Mouse (Mus musculus): Measurements from ENCODE around the gene Hinfp. TPM values are rescaled to one million over a fixed set of nuclear protein-coding genes. Genes with fewer than 3 reads are reported as not detected.
A peak's percentile ranks its signal among the peaks of the same experiment; 100 is the strongest.

The Hinfp gene
- total and polyA plus RNA-seq, 3 experiments, result 8.4 to 46.1 (median 22.0) TPM

- DNase-seq (ENCODE audit: low spot score) (peak; percentile 69), ATAC-seq (ENCODE audit: extremely low read depth, insufficient number of reproducible peaks, low FRiP score, poor library complexity, severe bottlenecking) (no peak)
- TF ChIP-seq GATA1 (IDR thresholded peaks at IDR 0.05; ENCODE audit: borderline replicate concordance, low read length) (no peak), POLR2AphosphoS5 (IDR thresholded peaks at IDR 0.05; ENCODE audit: insufficient replicate concordance, low read depth, low read length) (no peak), GATA2 (IDR thresholded peaks at IDR 0.05; ENCODE audit: borderline replicate concordance, low read depth, low read length) (no peak), CTCF (IDR thresholded peaks at IDR 0.05; ENCODE audit: low read depth, low read length) (no peak), TAL1 (conservative IDR thresholded peaks at IDR 0.05; ENCODE audit: low read depth, low read length) (no peak)
- peaks cover 7% of the 10 kb centered on the region for H3K9me3 ChIP-seq (replicated peaks)
- peak overlapping the region; percentile 98 for H3K4me3 ChIP-seq (ENCODE audit: low read depth, low read length)
- no peaks in the 10 kb centered on the region for H3K27me3 ChIP-seq (ENCODE audit: insufficient read depth, low read length)
- peaks cover 53% of the 10 kb centered on the region for H3K36me3 ChIP-seq (replicated peaks)
- peaks cover 71% of the 10 kb centered on the region for H3K4me1 ChIP-seq (ENCODE audit: insufficient read depth, low read depth, low read length)
These were observed 17.9 kb downstream of the Hinfp start for GRCm38 (mm10) chr9:44287401-44288075.

- Histone ChIP-seq H3K4me3 (ENCODE audit: low read depth, low read length) (peak overlapping the region; percentile 98), H3K36me3 (replicated peaks) (peaks cover 54% of the 10 kb centered on the region), H3K27me3 (ENCODE audit: insufficient read depth, low read length) (no peaks in the 10 kb centered on the region), H3K9me3 (replicated peaks) (peaks cover 7% of the 10 kb centered on the region), H3K4me1 (ENCODE audit: insufficient read depth, low read depth, low read length) (peaks cover 74% of the 10 kb centered on the region)
- ATAC-seq (ENCODE audit: extremely low read depth, insufficient number of reproducible peaks, low FRiP score, poor library complexity, severe bottlenecking) (no peak), DNase-seq (ENCODE audit: low spot score) (peak; percentile 33)
- TF ChIP-seq POLR2AphosphoS5 (IDR thresholded peaks at IDR 0.05; ENCODE audit: insufficient replicate concordance, low read depth, low read length), result no peak
- TF ChIP-seq CTCF (IDR thresholded peaks at IDR 0.05; ENCODE audit: low read depth, low read length), result no peak
- TF ChIP-seq GATA2 (IDR thresholded peaks at IDR 0.05; ENCODE audit: borderline replicate concordance, low read depth, low read length), result no peak
- no peak for TF ChIP-seq GATA1 (IDR thresholded peaks at IDR 0.05; ENCODE audit: borderline replicate concordance, low read length)
- TF ChIP-seq TAL1 (conservative IDR thresholded peaks at IDR 0.05; ENCODE audit: low read depth, low read length), result no peak
These were observed 18.5 kb downstream of the Hinfp start for GRCm38 (mm10) chr9:44287003-44287400.

GRCm38 (mm10) chr9:44286256-44286850 lies 19.1 kb downstream of the Hinfp start:
- Histone ChIP-seq H3K27me3 (ENCODE audit: insufficient read depth, low read length) (no peaks in the 10 kb centered on the region), H3K4me1 (ENCODE audit: insufficient read depth, low read depth, low read length) (peaks cover 78% of the 10 kb centered on the region), H3K36me3 (replicated peaks) (peaks cover 54% of the 10 kb centered on the region), H3K9me3 (replicated peaks) (peaks cover 7% of the 10 kb centered on the region), H3K4me3 (ENCODE audit: low read depth, low read length) (peak overlapping the region; percentile 98; the same call in 1 of the 2 replicates)
- no peak for ATAC-seq (ENCODE audit: extremely low read depth, insufficient number of reproducible peaks, low FRiP score, poor library complexity, severe bottlenecking)
- no peak for DNase-seq (ENCODE audit: low spot score)
- TF ChIP-seq GATA1 (IDR thresholded peaks at IDR 0.05; ENCODE audit: borderline replicate concordance, low read length) (no peak), GATA2 (IDR thresholded peaks at IDR 0.05; ENCODE audit: borderline replicate concordance, low read depth, low read length) (no peak), TAL1 (conservative IDR thresholded peaks at IDR 0.05; ENCODE audit: low read depth, low read length) (no peak), CTCF (IDR thresholded peaks at IDR 0.05; ENCODE audit: low read depth, low read length) (no peak), POLR2AphosphoS5 (IDR thresholded peaks at IDR 0.05; ENCODE audit: insufficient replicate concordance, low read depth, low read length) (no peak)

- Histone ChIP-seq H3K27me3 (ENCODE audit: insufficient read depth, low read length) (no peaks in the 10 kb centered on the region), H3K36me3 (replicated peaks) (peaks cover 72% of the 10 kb centered on the region), H3K9me3 (replicated peaks) (no peaks in the 10 kb centered on the region), H3K4me3 (ENCODE audit: low read depth, low read length) (no peak overlapping the region), H3K4me1 (ENCODE audit: insufficient read depth, low read depth, low read length) (peaks cover 62% of the 10 kb centered on the region)
- no peak for TF ChIP-seq GATA2 (IDR thresholded peaks at IDR 0.05; ENCODE audit: borderline replicate concordance, low read depth, low read length)
- TF ChIP-seq TAL1 (conservative IDR thresholded peaks at IDR 0.05; ENCODE audit: low read depth, low read length), result no peak
- TF ChIP-seq POLR2AphosphoS5 (IDR thresholded peaks at IDR 0.05; ENCODE audit: insufficient replicate concordance, low read depth, low read length), result no peak
- TF ChIP-seq CTCF (IDR thresholded peaks at IDR 0.05; ENCODE audit: low read depth, low read length), result no peak
- TF ChIP-seq GATA1 (IDR thresholded peaks at IDR 0.05; ENCODE audit: borderline replicate concordance, low read length), result no peak
- DNase-seq (ENCODE audit: low spot score) (no peak), ATAC-seq (ENCODE audit: extremely low read depth, insufficient number of reproducible peaks, low FRiP score, poor library complexity, severe bottlenecking) (no peak)
These were observed 22.3 kb downstream of the Hinfp start for GRCm38 (mm10) chr9:44283183-44283582.

- Histone ChIP-seq H3K9me3 (replicated peaks) (peaks cover 2% of the 10 kb centered on the region; the same call in 1 of the 2 replicates), H3K4me1 (ENCODE audit: insufficient read depth, low read depth, low read length) (peaks cover 12% of the 10 kb centered on the region; the same call in 1 of the 2 replicates), H3K4me3 (ENCODE audit: low read depth, low read length) (no peak overlapping the region), H3K36me3 (replicated peaks) (peaks cover 27% of the 10 kb centered on the region), H3K27me3 (ENCODE audit: insufficient read depth, low read length) (peaks cover 3% of the 10 kb centered on the region)
- TF ChIP-seq GATA2 (IDR thresholded peaks at IDR 0.05; ENCODE audit: borderline replicate concordance, low read depth, low read length) (no peak), POLR2AphosphoS5 (IDR thresholded peaks at IDR 0.05; ENCODE audit: insufficient replicate concordance, low read depth, low read length) (no peak), TAL1 (conservative IDR thresholded peaks at IDR 0.05; ENCODE audit: low read depth, low read length) (no peak)
- no peak for ATAC-seq (ENCODE audit: extremely low read depth, insufficient number of reproducible peaks, low FRiP score, poor library complexity, severe bottlenecking)
- DNase-seq (ENCODE audit: low spot score), result no peak
These were observed 35.5 kb downstream of the Hinfp start for GRCm38 (mm10) chr9:44269973-44270372.

- TF ChIP-seq POLR2AphosphoS5 (IDR thresholded peaks at IDR 0.05; ENCODE audit: insufficient replicate concordance, low read depth, low read length) (no peak), TAL1 (conservative IDR thresholded peaks at IDR 0.05; ENCODE audit: low read depth, low read length) (no peak), CTCF (IDR thresholded peaks at IDR 0.05; ENCODE audit: low read depth, low read length) (peak; percentile 42; the same call in 1 of the 2 replicates), GATA2 (IDR thresholded peaks at IDR 0.05; ENCODE audit: borderline replicate concordance, low read depth, low read length) (no peak), GATA1 (IDR thresholded peaks at IDR 0.05; ENCODE audit: borderline replicate concordance, low read length) (no peak)
- Histone ChIP-seq H3K36me3 (replicated peaks) (peaks cover 18% of the 10 kb centered on the region), H3K27me3 (ENCODE audit: insufficient read depth, low read length) (peaks cover 11% of the 10 kb centered on the region), H3K9me3 (replicated peaks) (peaks cover 2% of the 10 kb centered on the region; the same call in 1 of the 2 replicates), H3K4me1 (ENCODE audit: insufficient read depth, low read depth, low read length) (peaks cover 11% of the 10 kb centered on the region; the same call in 1 of the 2 replicates), H3K4me3 (ENCODE audit: low read depth, low read length) (no peak overlapping the region)
- no peak for ATAC-seq (ENCODE audit: extremely low read depth, insufficient number of reproducible peaks, low FRiP score, poor library complexity, severe bottlenecking)
- no peak for DNase-seq (ENCODE audit: low spot score)
These were observed 36.4 kb downstream of the Hinfp start for GRCm38 (mm10) chr9:44269077-44269476.

Measured in G1E (cell line).